Mouse (Mus musculus): ENCODE results near the gene Selenon. TPM values are rescaled to one million over a fixed set of nuclear protein-coding genes. Genes with fewer than 3 reads are reported as not detected.

Gene Selenon
- polyA plus RNA-seq, 1 experiment from 2014 or later, result 5.4 TPM

GRCm38 (mm10) chr4:134538997-134539580, 12.9 kb downstream of the Selenon start:
- no peak overlapping the region for H3K27ac ChIP-seq (ENCODE audit: low read length)
- no peak overlapping the region for H3K4me3 ChIP-seq (ENCODE audit: low read length)
- H3K36me3 ChIP-seq (ENCODE audit: control insufficient read depth, insufficient read depth), result peaks cover 23% of the 10 kb centered on the region
- peaks cover 9% of the 10 kb centered on the region for H3K4me1 ChIP-seq (ENCODE audit: control insufficient read depth, insufficient read depth, low read length)
- WGBS, result 79% methylated on average over 10 of the region's 10 CpGs
- H3K9me3 ChIP-seq (replicated peaks; ENCODE audit: control insufficient read depth, low read length), result no peaks in the 10 kb centered on the region
- no peak for ATAC-seq (replicated peaks; ENCODE audit: extremely low read depth, insufficient read depth, low FRiP score)
- no peak overlapping the region for H3K9ac ChIP-seq (ENCODE audit: low read length)
- H3K27me3 ChIP-seq (ENCODE audit: control insufficient read depth, insufficient read depth, low read length), result no peaks in the 10 kb centered on the region
- no peak overlapping the region for H3K4me2 ChIP-seq (ENCODE audit: low read depth, low read length)

DNA sequence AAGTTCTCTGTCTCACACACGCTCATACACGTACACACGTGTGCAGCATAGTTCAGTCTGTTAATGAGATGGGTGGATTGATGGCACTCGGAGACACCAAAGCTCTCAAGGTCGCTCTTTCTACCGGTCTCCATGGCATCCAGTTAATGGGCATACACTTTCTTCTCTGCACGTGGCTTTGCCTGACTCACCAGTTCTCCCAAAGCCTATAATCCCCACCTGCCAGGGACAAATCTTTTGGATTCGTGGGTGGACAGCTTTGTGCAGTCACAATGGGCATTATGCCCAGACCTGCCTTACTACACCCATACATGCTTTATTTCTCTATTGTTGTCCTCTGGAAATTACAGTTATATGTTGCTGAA, 16.2 kb downstream of the Selenon start:
- ATAC-seq (replicated peaks; ENCODE audit: extremely low read depth, insufficient read depth, low FRiP score), result peak; percentile 2; the same call in 1 of the 2 replicates
- Histone ChIP-seq H3K4me2 (ENCODE audit: low read depth, low read length) (peak overlapping the region; percentile 93), H3K9ac (ENCODE audit: low read length) (peak overlapping the region; percentile 72), H3K4me3 (ENCODE audit: low read length) (peak overlapping the region; percentile 96), H3K27me3 (ENCODE audit: control insufficient read depth, insufficient read depth, low read length) (no peaks in the 10 kb centered on the region), H3K27ac (ENCODE audit: low read length) (peak overlapping the region; percentile 80), H3K4me1 (ENCODE audit: control insufficient read depth, insufficient read depth, low read length) (peaks cover 26% of the 10 kb centered on the region), H3K36me3 (ENCODE audit: control insufficient read depth, insufficient read depth) (peaks cover 20% of the 10 kb centered on the region; the same call in 1 of the 2 replicates), H3K9me3 (replicated peaks; ENCODE audit: control insufficient read depth, low read length) (no peaks in the 10 kb centered on the region)
- WGBS, result 10% methylated on average over 8 of the region's 8 CpGs

DNA sequence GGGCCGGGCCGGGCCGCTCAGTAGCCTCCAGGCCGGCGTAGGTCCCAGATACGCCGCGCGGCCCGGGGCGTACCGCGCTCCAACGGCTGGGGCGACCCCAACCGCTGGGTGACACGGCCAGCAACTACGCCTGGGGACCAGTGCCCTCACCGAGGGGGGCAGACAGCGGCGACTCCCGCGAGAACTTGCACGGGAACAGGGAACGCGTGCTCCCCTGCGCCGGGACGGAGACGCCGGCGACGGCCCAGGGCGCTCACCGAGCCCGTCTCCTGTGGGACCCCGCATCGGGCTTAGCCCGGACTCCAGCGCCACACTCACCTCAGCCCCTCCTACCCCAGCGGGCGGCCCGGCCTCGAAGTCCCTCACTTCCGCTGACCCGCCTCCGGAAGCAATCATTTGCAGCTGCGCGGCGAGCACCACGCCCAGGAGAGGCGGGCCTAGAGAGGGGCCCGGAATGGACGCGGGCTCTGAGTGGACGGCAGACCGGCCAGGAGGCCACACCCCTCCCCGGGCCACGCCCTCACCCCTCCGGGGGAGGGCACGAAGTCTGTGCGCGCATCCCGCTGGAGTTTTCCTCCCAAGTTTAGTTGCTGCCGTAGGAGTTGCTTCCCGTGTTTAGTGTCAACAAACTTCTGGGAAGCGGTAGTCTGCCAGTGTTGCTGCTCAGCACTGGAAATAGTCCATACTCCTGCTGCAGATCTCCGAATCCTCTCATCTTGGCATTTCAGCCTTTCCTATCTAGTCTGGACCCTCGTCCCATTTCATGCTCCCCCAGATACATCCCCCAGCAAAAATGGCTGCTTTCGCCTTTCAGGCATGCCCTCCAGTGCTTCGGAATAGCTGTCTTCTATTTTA, 16.8 kb downstream of the Selenon start, which contains the start of gene Mtfr1l:
Mtfr1l (minus strand) TSS at position 456 of the 855 bp plus-strand sequence.
- H3K4me2 ChIP-seq (ENCODE audit: low read depth, low read length), result peak within 1 kb of the TSS; percentile 96
- H3K4me3 ChIP-seq (ENCODE audit: low read length), result peak within 1 kb of the TSS; percentile 96
- under 1% methylated on average over 63 of the region's 71 CpGs for WGBS
- H3K36me3 ChIP-seq (ENCODE audit: control insufficient read depth, insufficient read depth), result peaks cover 18% of the 10 kb centered on the region; the same call in 1 of the 2 replicates
- H3K27ac ChIP-seq (ENCODE audit: low read length), result peak within 1 kb of the TSS; percentile 96
- H3K27me3 ChIP-seq (ENCODE audit: control insufficient read depth, insufficient read depth, low read length), result no peaks in the 10 kb centered on the region
- peak within 1 kb of the TSS; percentile 94 for H3K9ac ChIP-seq (ENCODE audit: low read length)
- no peaks in the 10 kb centered on the region for H3K9me3 ChIP-seq (replicated peaks; ENCODE audit: control insufficient read depth, low read length)
- peaks cover 26% of the 10 kb centered on the region for H3K4me1 ChIP-seq (ENCODE audit: control insufficient read depth, insufficient read depth, low read length)
- ATAC-seq (replicated peaks; ENCODE audit: extremely low read depth, insufficient read depth, low FRiP score), result peak; percentile 96

GRCm38 (mm10) chr4:134534124-134534886, 17.7 kb downstream of the Selenon start:
- ATAC-seq (replicated peaks; ENCODE audit: extremely low read depth, insufficient read depth, low FRiP score), result peak; percentile 12; the same call in 1 of the 2 replicates
- Histone ChIP-seq H3K36me3 (ENCODE audit: control insufficient read depth, insufficient read depth) (peaks cover 20% of the 10 kb centered on the region; the same call in 1 of the 2 replicates), H3K4me3 (ENCODE audit: low read length) (peak overlapping the region; percentile 96), H3K9me3 (replicated peaks; ENCODE audit: control insufficient read depth, low read length) (no peaks in the 10 kb centered on the region), H3K9ac (ENCODE audit: low read length) (peak overlapping the region; percentile 94), H3K27ac (ENCODE audit: low read length) (peak overlapping the region; percentile 96), H3K4me1 (ENCODE audit: control insufficient read depth, insufficient read depth, low read length) (peaks cover 26% of the 10 kb centered on the region), H3K27me3 (ENCODE audit: control insufficient read depth, insufficient read depth, low read length) (no peaks in the 10 kb centered on the region), H3K4me2 (ENCODE audit: low read depth, low read length) (peak overlapping the region; percentile 96)
- under 1% methylated on average over 57 of the region's 57 CpGs for WGBS

DNA sequence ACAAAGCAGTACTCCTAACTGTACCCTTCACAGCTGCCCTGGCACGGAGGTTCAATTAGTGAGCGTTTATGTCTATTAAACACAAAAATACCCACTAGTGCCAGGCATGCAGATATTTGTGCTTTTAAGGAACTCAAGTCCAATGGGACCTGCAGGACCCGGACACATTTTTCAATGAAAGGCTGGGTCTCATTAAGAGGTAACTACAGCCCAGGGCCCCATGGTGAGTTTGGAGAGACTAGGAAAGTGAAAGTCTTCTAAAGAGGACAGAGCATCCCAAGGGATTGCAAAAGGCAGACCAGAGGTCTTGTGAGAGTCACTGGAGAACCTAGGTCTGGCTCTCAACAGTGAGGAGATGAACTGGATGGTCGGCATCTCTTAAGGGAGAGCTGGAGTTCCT, 18.5 kb downstream of the Selenon start:
- Histone ChIP-seq H3K27me3 (ENCODE audit: control insufficient read depth, insufficient read depth, low read length) (no peaks in the 10 kb centered on the region), H3K4me1 (ENCODE audit: control insufficient read depth, insufficient read depth, low read length) (peaks cover 22% of the 10 kb centered on the region), H3K4me3 (ENCODE audit: low read length) (peak overlapping the region; percentile 96), H3K9me3 (replicated peaks; ENCODE audit: control insufficient read depth, low read length) (no peaks in the 10 kb centered on the region), H3K36me3 (ENCODE audit: control insufficient read depth, insufficient read depth) (peaks cover 25% of the 10 kb centered on the region), H3K9ac (ENCODE audit: low read length) (peak overlapping the region; percentile 94), H3K27ac (ENCODE audit: low read length) (no peak overlapping the region; the same call in 1 of the 2 replicates), H3K4me2 (ENCODE audit: low read depth, low read length) (peak overlapping the region; percentile 96)
- ATAC-seq (replicated peaks; ENCODE audit: extremely low read depth, insufficient read depth, low FRiP score), result no peak
- 84% methylated on average over 4 of the region's 4 CpGs for WGBS

DNA sequence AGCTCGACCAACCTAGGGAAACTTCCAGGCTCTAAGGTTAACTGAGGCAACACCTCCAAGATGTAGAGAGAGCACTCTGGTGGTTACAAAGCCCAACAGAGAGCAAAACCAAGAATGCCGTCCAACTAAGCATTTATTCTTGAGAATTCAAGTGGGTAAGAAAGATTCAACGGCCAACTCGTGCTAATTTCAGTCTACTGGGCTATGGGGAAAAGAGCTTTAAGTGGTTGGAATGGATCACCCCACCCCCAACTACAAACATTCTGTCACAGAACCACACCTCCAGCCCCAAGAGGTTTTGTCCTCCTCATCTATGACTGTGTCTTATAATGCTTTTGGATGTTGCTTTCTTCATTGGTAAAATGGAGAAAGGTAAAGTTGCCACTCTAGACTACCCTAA, 19.0 kb downstream of the Selenon start:
- Histone ChIP-seq H3K4me1 (ENCODE audit: control insufficient read depth, insufficient read depth, low read length) (peaks cover 22% of the 10 kb centered on the region), H3K27ac (ENCODE audit: low read length) (no peak overlapping the region), H3K9me3 (replicated peaks; ENCODE audit: control insufficient read depth, low read length) (no peaks in the 10 kb centered on the region), H3K4me2 (ENCODE audit: low read depth, low read length) (no peak overlapping the region), H3K4me3 (ENCODE audit: low read length) (no peak overlapping the region), H3K36me3 (ENCODE audit: control insufficient read depth, insufficient read depth) (peaks cover 26% of the 10 kb centered on the region), H3K9ac (ENCODE audit: low read length) (no peak overlapping the region), H3K27me3 (ENCODE audit: control insufficient read depth, insufficient read depth, low read length) (no peaks in the 10 kb centered on the region)
- 44% methylated on average over 4 of the region's 4 CpGs for WGBS
- no peak for ATAC-seq (replicated peaks; ENCODE audit: extremely low read depth, insufficient read depth, low FRiP score)

DNA sequence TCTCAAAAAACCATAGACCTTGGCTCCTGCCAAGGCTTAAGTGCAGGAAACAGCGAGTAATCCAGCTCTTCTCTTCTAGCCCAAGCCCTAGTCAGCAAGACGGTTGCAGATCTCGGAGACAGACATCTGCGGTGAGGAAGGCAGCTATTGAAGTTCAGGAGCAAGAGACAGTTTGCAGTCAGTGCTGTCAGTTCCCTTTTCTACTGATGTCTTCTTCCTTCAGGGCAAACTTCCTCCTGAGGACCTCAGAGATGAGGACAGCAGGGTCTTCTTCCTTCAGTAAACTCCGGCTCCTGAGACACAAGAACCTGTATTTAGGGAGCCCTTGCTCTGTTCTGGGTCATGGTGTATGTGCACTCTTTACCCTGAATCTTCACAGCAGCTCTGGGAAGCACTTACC, 25.7 kb downstream of the Selenon start:
- no peak overlapping the region for H3K4me2 ChIP-seq (ENCODE audit: low read depth, low read length)
- no peaks in the 10 kb centered on the region for H3K27me3 ChIP-seq (ENCODE audit: control insufficient read depth, insufficient read depth, low read length)
- H3K9me3 ChIP-seq (replicated peaks; ENCODE audit: control insufficient read depth, low read length), result no peaks in the 10 kb centered on the region
- no peaks in the 10 kb centered on the region for H3K4me1 ChIP-seq (ENCODE audit: control insufficient read depth, insufficient read depth, low read length)
- no peak overlapping the region for H3K4me3 ChIP-seq (ENCODE audit: low read length)
- 74% methylated on average over 5 of the region's 5 CpGs for WGBS
- no peak for ATAC-seq (replicated peaks; ENCODE audit: extremely low read depth, insufficient read depth, low FRiP score)
- H3K9ac ChIP-seq (ENCODE audit: low read length), result no peak overlapping the region
- peak overlapping the region; percentile 46 for H3K27ac ChIP-seq (ENCODE audit: low read length)
- peaks cover 57% of the 10 kb centered on the region for H3K36me3 ChIP-seq (ENCODE audit: control insufficient read depth, insufficient read depth)

- Histone ChIP-seq H3K27me3 (ENCODE audit: control insufficient read depth, insufficient read depth, low read length) (no peaks in the 10 kb centered on the region), H3K4me2 (ENCODE audit: low read depth, low read length) (no peak overlapping the region), H3K36me3 (ENCODE audit: control insufficient read depth, insufficient read depth) (peaks cover 56% of the 10 kb centered on the region), H3K4me1 (ENCODE audit: control insufficient read depth, insufficient read depth, low read length) (no peaks in the 10 kb centered on the region), H3K4me3 (ENCODE audit: low read length) (no peak overlapping the region), H3K9me3 (replicated peaks; ENCODE audit: control insufficient read depth, low read length) (no peaks in the 10 kb centered on the region), H3K9ac (ENCODE audit: low read length) (no peak overlapping the region), H3K27ac (ENCODE audit: low read length) (peak overlapping the region; percentile 46)
- WGBS, result 83% methylated on average over 5 of the region's 5 CpGs
- no peak for ATAC-seq (replicated peaks; ENCODE audit: extremely low read depth, insufficient read depth, low FRiP score)
These were observed 26.2 kb downstream of the Selenon start for GRCm38 (mm10) chr4:134525806-134526205.
